Mouse (Mus musculus) CH12.LX (cell line): ENCODE results near the gene C2cd4d. TPM values are rescaled to one million over a fixed set of nuclear protein-coding genes. Genes with fewer than 3 reads are reported as not detected.

ENCODE experiments used
- DNase-seq: peaks from one replicate; pipeline ENCODE4 v3.0.0-alpha.2; 2013; ENCODE audit errors: extremely low read depth
- H3K27ac ChIP-seq: 2 replicates; pipeline ENCODE4 v1.5.1; 2012; ENCODE audit warnings: low read depth, mild to moderate bottlenecking, control low read depth, moderate library complexity; ENCODE audit not compliant: insufficient read depth
- H3K27me3 ChIP-seq: replicated peaks from 2 replicates; pipeline ENCODE3; 2012; ENCODE audit warnings: inconsistent platforms
- H3K36me3 ChIP-seq, 2 experiments: replicated peaks in 1 of 2; 2 replicates each; pipeline versions ENCODE3 to v1.6.1; 2012; ENCODE audit warnings: inconsistent platforms in 1 of 2, low read length in 1 of 2, mild to moderate bottlenecking in 1 of 2, mixed read lengths in 1 of 2, moderate library complexity in 1 of 2; ENCODE audit not compliant: control insufficient read depth in 1 of 2, insufficient read depth in 1 of 2
- H3K4me1 ChIP-seq, 2 experiments: 2 replicates each; pipeline ENCODE4 v1.6.1; 2012; ENCODE audit warnings: inconsistent platforms in 1 of 2, moderate library complexity in 1 of 2; ENCODE audit not compliant: insufficient read depth in 2 of 2, control insufficient read depth in 1 of 2
- H3K4me2 ChIP-seq: 2 replicates; pipeline ENCODE4 v1.6.1; 2012; ENCODE audit warnings: low read depth, mild to moderate bottlenecking, control low read depth; ENCODE audit not compliant: poor library complexity, insufficient read depth, severe bottlenecking
- H3K4me3 ChIP-seq, 3 experiments: fragments of 150-350 bp in 1 of 3; sonication (generic) in 1 of 3; replicated peaks in 1 of 3; 2 replicates each; pipeline versions ENCODE3 to v1.5.1; 2011 to 2012; ENCODE audit warnings: low read depth in 2 of 3, low read length in 2 of 3, mild to moderate bottlenecking in 2 of 3, moderate library complexity in 2 of 3, control low read depth in 1 of 3, improper control_type of control experiment in 1 of 3, inconsistent platforms in 1 of 3, mixed read lengths in 1 of 3; ENCODE audit not compliant: poor library complexity in 1 of 3
- H3K79me2 ChIP-seq: replicated peaks from 2 replicates; pipeline ENCODE4 v1.6.1; 2012; ENCODE audit warnings: mild to moderate bottlenecking, moderate library complexity; ENCODE audit not compliant: control insufficient read depth, poor library complexity, insufficient read depth, severe bottlenecking; ENCODE audit errors: extremely low read depth
- H3K9ac ChIP-seq: 2 replicates; pipeline ENCODE4 v1.6.1; 2012; ENCODE audit warnings: low read depth, mild to moderate bottlenecking, control low read depth, moderate library complexity; ENCODE audit not compliant: insufficient read depth
- H3K9me3 ChIP-seq: replicated peaks from 2 replicates; pipeline ENCODE3; 2012; ENCODE audit warnings: low read length, inconsistent platforms, mixed read lengths
- CHD1 ChIP-seq: IDR thresholded peaks from 2 replicates; pipeline ENCODE4 v1.6.1; 2012; ENCODE audit warnings: low read depth, low read length, improper control_type of control experiment, inconsistent platforms
- CTCF ChIP-seq, 2 experiments: IDR thresholded peaks in 1 of 2; conservative IDR thresholded peaks in 1 of 2; 2 replicates each; pipeline ENCODE4 v1.5.1; 2011 to 2012; ENCODE audit warnings: low read depth in 2 of 2, low read length in 2 of 2, improper control_type of control experiment in 1 of 2, inconsistent platforms in 1 of 2, mild to moderate bottlenecking in 1 of 2, moderate library complexity in 1 of 2
- E2F4 ChIP-seq: IDR thresholded peaks from 2 replicates; pipeline ENCODE4 v1.6.1; 2011; ENCODE audit warnings: low read depth, low read length, improper control_type of control experiment; ENCODE audit not compliant: insufficient replicate concordance
- ELF1 ChIP-seq: IDR thresholded peaks from 2 replicates; pipeline ENCODE4 v1.6.1; 2014; ENCODE audit warnings: low read depth, mild to moderate bottlenecking, inconsistent platforms, low read length, improper control_type of control experiment
- EP300 ChIP-seq: IDR thresholded peaks from 2 replicates; pipeline ENCODE4 v1.6.1; 2011; ENCODE audit warnings: low read length, improper control_type of control experiment
- HCFC1 ChIP-seq: IDR thresholded peaks from 2 replicates; pipeline ENCODE4 v1.6.1; 2012; ENCODE audit warnings: low read depth, mild to moderate bottlenecking, inconsistent platforms, low read length, improper control_type of control experiment
- IRF4 ChIP-seq: IDR thresholded peaks from 2 replicates; pipeline ENCODE4 v1.6.1; 2014; ENCODE audit warnings: low read depth, mild to moderate bottlenecking, inconsistent platforms, low read length, improper control_type of control experiment
- KAT2A ChIP-seq: IDR thresholded peaks from 2 replicates; pipeline ENCODE4 v1.6.1; 2012; ENCODE audit warnings: low read length, improper control_type of control experiment, inconsistent platforms; ENCODE audit not compliant: insufficient replicate concordance
- MEF2A ChIP-seq: IDR thresholded peaks from 2 replicates; pipeline ENCODE4 v1.6.1; 2014; ENCODE audit warnings: low read depth, mild to moderate bottlenecking, inconsistent platforms, low read length, improper control_type of control experiment, borderline replicate concordance
- MYC ChIP-seq: IDR thresholded peaks from 2 replicates; pipeline ENCODE4 v1.6.1; 2011; ENCODE audit warnings: low read depth, mild to moderate bottlenecking, improper control_type of control experiment, low read length
- PAX5 ChIP-seq: IDR thresholded peaks from 2 replicates; pipeline ENCODE4 v1.6.1; 2012; ENCODE audit warnings: low read length, inconsistent platforms, mixed read lengths
- POLR2A ChIP-seq: IDR thresholded peaks from 2 replicates; pipeline ENCODE4 v1.6.1; 2011; ENCODE audit warnings: low read depth, mild to moderate bottlenecking, improper control_type of control experiment, low read length
- POLR2AphosphoS2 ChIP-seq: IDR thresholded peaks from 2 replicates; pipeline ENCODE4 v1.6.1; 2011; ENCODE audit warnings: low read depth, low read length, improper control_type of control experiment
- RAD21 ChIP-seq: IDR thresholded peaks from 2 replicates; pipeline ENCODE4 v1.6.1; 2011; ENCODE audit warnings: low read depth, mild to moderate bottlenecking, low read length, improper control_type of control experiment, moderate library complexity
- TCF12 ChIP-seq: IDR thresholded peaks from 2 replicates; pipeline ENCODE4 v1.6.1; 2014; ENCODE audit warnings: low read depth, mild to moderate bottlenecking, inconsistent platforms, low read length, improper control_type of control experiment
- USF2 ChIP-seq: conservative IDR thresholded peaks from 2 replicates; pipeline ENCODE4 v1.6.1; 2011; ENCODE audit warnings: low read depth, low read length, improper control_type of control experiment
- ZNF384 ChIP-seq: IDR thresholded peaks from 2 replicates; pipeline ENCODE4 v1.6.1; 2012; ENCODE audit warnings: low read depth, low read length, improper control_type of control experiment, inconsistent platforms
- dilution Hi-C: fragments of 300-500 bp; cut with MboI; formaldehyde crosslinking; loops from 2 replicates; pipeline ENCODE4 v1.14.3; 2020; ENCODE audit warnings: low sequenced_read_pairs; ENCODE audit not compliant: extremely low pct_unique_long_range_greater_than_20kb, extremely low pct_ligation_motif_present
- in situ Hi-C: fragments of 300-500 bp; cut with MboI; formaldehyde crosslinking; loops from 3 replicates; pipeline ENCODE4 v1.14.3; 2019; ENCODE audit warnings: low sequenced_read_pairs, low pct_ligation_motif_present, low pct_unique_long_range_greater_than_20kb, mixed read lengths
- polyA plus RNA-seq: library from polyadenylated mRNA; unstranded; fragments of >175 nt; gene quantifications from 2 replicates; pipeline ENCODE4 v1.2.1, GENCODE M21; 2012; ENCODE audit warnings: low read depth; ENCODE audit not compliant: insufficient read length
- total RNA-seq, 2 experiments: library from RNA; depleted of rRNA; stranded (reverse); fragments of 300-350 nt in 1 of 2; fragments of >200 nt in 1 of 2; gene quantifications; 2 replicates each; pipeline ENCODE4 v1.2.3; 2012 to 2014

C2cd4d gene
- total and polyA plus RNA-seq, 3 experiments = not detected

GRCm38 (mm10) chr3:94412530-94412929 is 50.3 kb downstream of the C2cd4d start:
- DNase-seq = no peak
- Histone ChIP-seq H3K27ac (no peak overlapping the region), H3K36me3 (no peaks in the 10 kb centered on the region), H3K79me2 (no peaks in the 10 kb centered on the region), H3K4me2 (no peak overlapping the region), H3K4me3 (no peak overlapping the region), H3K9me3 (no peaks in the 10 kb centered on the region), H3K9ac (no peak overlapping the region), H3K27me3 (no peaks in the 10 kb centered on the region), H3K4me1 (no peaks in the 10 kb centered on the region)
- TF ChIP-seq MEF2A (no peak), RAD21 (no peak), USF2 (no peak), CHD1 (no peak), ELF1 (no peak), PAX5 (no peak), CTCF (conservative IDR thresholded peaks at IDR 0.05 in 1 of 2, IDR thresholded peaks at IDR 0.05 in 1 of 2; ENCODE audit: low read depth in 2 of 2, low read length in 2 of 2) (no peak), KAT2A (no peak)
- dilution Hi-C loops = no loop called here
- in situ Hi-C loops = no loop called here

GRCm38 (mm10) chr3:94413031-94413679 is 50.9 kb downstream of the C2cd4d start, which contains the start of gene Tdrkh:
TSS of gene Tdrkh (plus strand) at chr3:94413273.
- Histone ChIP-seq H3K4me2 (no peak within 1 kb of the TSS), H3K4me3 (no peak within 1 kb of the TSS), H3K36me3 (no peaks in the 10 kb centered on the region), H3K9me3 (no peaks in the 10 kb centered on the region), H3K9ac (no peak within 1 kb of the TSS), H3K27me3 (no peaks in the 10 kb centered on the region), H3K4me1 (no peaks in the 10 kb centered on the region), H3K27ac (no peak within 1 kb of the TSS), H3K79me2 (no peaks in the 10 kb centered on the region)
- in situ Hi-C loops = no loop called here
- TF ChIP-seq POLR2A (no peak), KAT2A (no peak), IRF4 (no peak), TCF12 (no peak), MYC (no peak), HCFC1 (no peak), EP300 (no peak), PAX5 (no peak), RAD21 (no peak), POLR2AphosphoS2 (no peak), ZNF384 (no peak), E2F4 (no peak)
- dilution Hi-C loops = no loop called here
- no peak for DNase-seq

Other genes with a start within 250 kb of the C2cd4d start
- not detected in 2 replicates for gene Gm10696, start 184.2 kb upstream of the C2cd4d start, total RNA-seq (2012; rRNA removed)
- not detected in 2 replicates for gene Gm10696, start 184.2 kb upstream of the C2cd4d start, total RNA-seq (2014; rRNA removed)
- gene Gm10696, start 184.2 kb upstream of the C2cd4d start, polyA plus RNA-seq = not detected in 2 replicates
- gene Gm5286, start 165.7 kb upstream of the C2cd4d start, total RNA-seq (2012; rRNA removed) = not detected in 2 replicates
- not detected in 2 replicates for gene Gm5286, start 165.7 kb upstream of the C2cd4d start, total RNA-seq (2014; rRNA removed)
- gene Gm5286, start 165.7 kb upstream of the C2cd4d start, polyA plus RNA-seq = not detected in 2 replicates
- not detected in 2 replicates for gene Gm4778, start 98.4 kb upstream of the C2cd4d start, total RNA-seq (2012; rRNA removed)
- not detected in 2 replicates for gene Gm4778, start 98.4 kb upstream of the C2cd4d start, total RNA-seq (2014; rRNA removed)
- not detected in 2 replicates for gene Gm4778, start 98.4 kb upstream of the C2cd4d start, polyA plus RNA-seq
- gene Them4, start 52.3 kb upstream of the C2cd4d start, total RNA-seq (2012; rRNA removed) = 2.2 and 2.4 TPM in 2 replicates
- gene Them4, start 52.3 kb upstream of the C2cd4d start, total RNA-seq (2014; rRNA removed) = 6.3 and 7.2 TPM in 2 replicates
- 3.6 and 4.8 TPM in 2 replicates for gene Them4, start 52.3 kb upstream of the C2cd4d start, polyA plus RNA-seq
- not detected in 2 replicates for gene Them5, start 20.3 kb upstream of the C2cd4d start, total RNA-seq (2012; rRNA removed)
- not detected in 2 replicates for gene Them5, start 20.3 kb upstream of the C2cd4d start, total RNA-seq (2014; rRNA removed)
- not detected in 2 replicates for gene Them5, start 20.3 kb upstream of the C2cd4d start, polyA plus RNA-seq
- 0.47 and 0.71 TPM in 2 replicates for gene Rorc, start 10.4 kb downstream of the C2cd4d start, total RNA-seq (2012; rRNA removed)
- 1.2 TPM in 2 replicates for gene Rorc, start 10.4 kb downstream of the C2cd4d start, total RNA-seq (2014; rRNA removed)
- 1.0 and 1.2 TPM in 2 replicates for gene Rorc, start 10.4 kb downstream of the C2cd4d start, polyA plus RNA-seq
- gene Lingo4, start 36.1 kb downstream of the C2cd4d start, total RNA-seq (2012; rRNA removed) = not detected in 2 replicates
- not detected in 2 replicates for gene Lingo4, start 36.1 kb downstream of the C2cd4d start, total RNA-seq (2014; rRNA removed)
- gene Lingo4, start 36.1 kb downstream of the C2cd4d start, polyA plus RNA-seq = not detected in 2 replicates
- not detected in 2 replicates for gene Tdrkh, start 50.8 kb downstream of the C2cd4d start, total RNA-seq (2012; rRNA removed)
- gene Tdrkh, start 50.8 kb downstream of the C2cd4d start, total RNA-seq (2014; rRNA removed) = not detected in 2 replicates
- not detected in 2 replicates for gene Tdrkh, start 50.8 kb downstream of the C2cd4d start, polyA plus RNA-seq
- 114 and 128 TPM in 2 replicates for gene Mrpl9, start 80.9 kb downstream of the C2cd4d start, total RNA-seq (2012; rRNA removed)
- gene Mrpl9, start 80.9 kb downstream of the C2cd4d start, total RNA-seq (2014; rRNA removed) = 110 and 111 TPM in 2 replicates
- 104 and 119 TPM in 2 replicates for gene Mrpl9, start 80.9 kb downstream of the C2cd4d start, polyA plus RNA-seq
- gene Oaz3, start 81.5 kb downstream of the C2cd4d start, total RNA-seq (2012; rRNA removed) = 0.51 and 0.80 TPM in 2 replicates
- gene Oaz3, start 81.5 kb downstream of the C2cd4d start, total RNA-seq (2014; rRNA removed) = not detected in 2 replicates
- 0.29 and 0.71 TPM in 2 replicates for gene Oaz3, start 81.5 kb downstream of the C2cd4d start, polyA plus RNA-seq
- gene Celf3, start 115.9 kb downstream of the C2cd4d start, total RNA-seq (2012; rRNA removed) = 0.13 and 0.21 TPM in 2 replicates
- not detected in 2 replicates for gene Celf3, start 115.9 kb downstream of the C2cd4d start, total RNA-seq (2014; rRNA removed)
- 0.56 and 0.70 TPM in 2 replicates for gene Celf3, start 115.9 kb downstream of the C2cd4d start, polyA plus RNA-seq
- gene Riiad1, start 117.9 kb downstream of the C2cd4d start, total RNA-seq (2012; rRNA removed) = not detected in 2 replicates
- gene Riiad1, start 117.9 kb downstream of the C2cd4d start, total RNA-seq (2014; rRNA removed) = not detected in 2 replicates
- not detected in 2 replicates for gene Riiad1, start 117.9 kb downstream of the C2cd4d start, polyA plus RNA-seq
- 23.1 and 24.9 TPM in 2 replicates for gene Snx27, start 220.3 kb downstream of the C2cd4d start, total RNA-seq (2012; rRNA removed)
- 31.3 and 34.9 TPM in 2 replicates for gene Snx27, start 220.3 kb downstream of the C2cd4d start, total RNA-seq (2014; rRNA removed)
- gene Snx27, start 220.3 kb downstream of the C2cd4d start, polyA plus RNA-seq = 30.2 and 35.3 TPM in 2 replicates